Mouse (Mus musculus): ENCODE measurements around the gene Hfe2.

Hfe2 gene

GRCm38 (mm10) chr3:96532050-96532449, 7.1 kb downstream of the Hfe2 start:
- no peak for DNase-seq

DNA sequence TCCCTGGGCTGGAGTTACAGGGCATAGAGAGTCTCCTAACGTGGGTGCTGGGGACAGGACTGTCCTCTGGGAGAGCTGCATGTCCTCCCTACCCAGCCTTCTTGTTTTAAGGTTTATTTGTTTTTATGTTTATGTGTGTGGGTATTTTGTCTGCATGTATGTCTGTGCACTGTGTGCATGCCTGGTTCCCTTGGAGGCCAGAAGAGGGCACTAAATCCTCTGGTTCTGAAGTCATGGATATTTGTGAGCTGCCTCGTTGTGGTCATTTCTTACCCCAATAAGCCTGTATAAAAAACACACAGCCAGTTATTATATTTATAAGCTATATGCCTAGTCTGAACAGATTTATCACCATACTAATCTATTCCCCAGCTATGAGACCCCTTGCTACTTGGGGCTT, 9.3 kb downstream of the Hfe2 start:
- no peak for DNase-seq

GRCm38 (mm10) chr3:96539316-96539715, 14.3 kb downstream of the Hfe2 start:
- no peak for DNase-seq

GRCm38 (mm10) chr3:96540740-96541139, 15.8 kb downstream of the Hfe2 start:
- DNase-seq: no peak

GRCm38 (mm10) chr3:96541328-96542078, 16.5 kb downstream of the Hfe2 start:
- no peak for DNase-seq

DNA sequence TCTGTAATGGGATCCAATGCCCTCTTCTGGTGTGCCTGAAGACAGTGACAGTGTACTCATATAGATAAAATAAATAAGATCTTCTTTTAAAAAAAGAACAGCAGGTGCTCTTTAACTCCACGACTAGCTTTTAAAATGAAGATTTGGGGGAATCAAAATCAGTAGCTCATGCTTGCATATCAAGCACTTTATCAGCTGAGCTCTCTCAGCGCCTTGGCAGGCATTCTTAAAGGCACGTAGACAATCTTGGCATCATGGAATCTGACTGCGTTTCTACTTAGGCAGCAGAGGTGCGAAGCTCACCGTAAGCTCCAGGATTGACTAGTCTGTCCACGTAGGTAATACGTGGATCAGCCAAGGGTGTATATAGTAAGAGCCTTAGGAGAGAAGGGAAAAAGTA, 17.6 kb downstream of the Hfe2 start:
- no peak for DNase-seq

DNA sequence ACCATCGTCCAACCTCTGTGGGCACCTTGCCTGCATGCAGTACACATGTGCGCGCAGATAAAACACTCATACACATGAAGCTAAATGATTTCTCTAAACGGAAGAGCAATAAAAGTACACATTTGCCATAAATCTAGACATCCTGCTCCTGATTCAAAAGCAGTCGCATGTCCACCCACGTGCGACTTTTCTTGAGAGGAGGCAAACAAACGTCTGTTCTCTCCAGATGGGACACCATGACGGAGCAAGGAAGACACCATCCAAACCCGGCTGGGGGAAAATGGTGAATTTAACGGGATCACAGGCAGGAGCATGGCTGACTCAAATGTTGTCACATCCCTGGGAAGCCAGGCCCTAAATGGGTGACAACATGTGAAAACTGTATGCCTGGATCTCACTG, 18.4 kb downstream of the Hfe2 start:
- DNase-seq: no peak

DNA sequence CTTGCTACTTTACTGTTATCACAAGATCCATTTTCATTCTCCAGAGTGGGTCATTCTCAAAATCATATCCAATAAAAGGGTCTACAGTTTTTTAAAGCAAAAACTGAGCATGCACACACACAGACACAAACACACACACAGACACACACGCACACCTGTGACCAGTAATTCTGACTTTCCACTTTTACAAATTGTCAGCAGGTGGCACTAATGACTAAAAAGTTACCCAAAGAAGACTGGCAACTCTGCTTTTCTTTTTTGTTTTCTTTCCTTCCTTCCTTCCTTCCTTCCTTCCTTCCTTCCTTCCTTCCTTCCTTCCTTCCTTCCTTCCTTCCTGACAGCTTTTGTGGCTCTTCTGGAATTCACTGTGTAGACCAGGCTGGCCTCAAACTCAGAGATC, 20.6 kb downstream of the Hfe2 start:
- DNase-seq: no peak

- DNase-seq: no peak
These were observed 21.9 kb downstream of the Hfe2 start for GRCm38 (mm10) chr3:96546880-96547279.

DNA sequence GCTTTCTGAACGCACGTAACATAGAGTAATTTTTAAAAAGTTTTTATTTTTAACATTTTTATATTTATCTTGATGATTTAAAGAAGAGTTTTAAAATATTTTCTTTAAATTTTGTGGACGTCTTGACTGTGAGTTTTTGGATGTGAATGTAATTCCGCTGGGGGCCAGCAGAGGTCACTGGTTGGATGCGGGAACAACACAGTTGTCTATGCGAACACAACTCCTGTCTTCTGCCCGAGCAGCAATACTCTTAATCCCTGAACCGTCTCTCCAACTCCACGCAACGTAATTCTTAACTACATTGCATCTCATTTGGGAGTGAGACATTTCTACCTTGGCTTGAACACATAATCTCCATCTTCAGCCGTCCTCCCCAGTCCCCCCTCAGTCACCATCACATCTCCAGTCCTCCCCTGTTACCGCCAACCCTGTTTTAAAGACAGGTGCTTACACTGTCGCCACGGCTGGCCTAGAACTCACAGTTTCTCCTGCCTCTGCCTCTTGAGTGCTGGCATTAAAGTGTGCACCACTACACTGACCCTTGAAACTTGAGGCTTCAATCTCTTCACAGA, 22.5 kb downstream of the Hfe2 start:
- peak; percentile 84 for DNase-seq

DNA sequence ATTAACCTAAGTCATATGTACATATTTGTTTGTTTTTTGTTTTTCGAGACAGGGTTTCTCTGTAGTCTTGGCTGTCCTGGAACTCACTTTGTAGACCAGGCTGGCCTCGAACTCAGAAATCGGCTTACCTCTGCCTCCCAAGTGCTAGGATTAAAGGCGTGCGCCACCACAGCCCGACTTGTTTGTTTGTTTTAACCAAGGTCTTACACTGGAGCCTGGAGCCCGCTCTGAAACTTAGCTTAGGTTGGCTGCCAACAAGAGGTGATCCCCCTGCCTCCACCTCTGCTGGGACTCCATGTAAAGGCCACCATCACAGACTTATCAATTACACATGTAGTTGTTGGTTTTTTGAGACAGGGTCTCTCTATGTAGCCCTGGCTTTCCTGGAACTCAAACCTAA, 23.9 kb downstream of the Hfe2 start:
- no peak for DNase-seq

GRCm38 (mm10) chr3:96549346-96549745, 24.4 kb downstream of the Hfe2 start:
- DNase-seq: no peak

DNA sequence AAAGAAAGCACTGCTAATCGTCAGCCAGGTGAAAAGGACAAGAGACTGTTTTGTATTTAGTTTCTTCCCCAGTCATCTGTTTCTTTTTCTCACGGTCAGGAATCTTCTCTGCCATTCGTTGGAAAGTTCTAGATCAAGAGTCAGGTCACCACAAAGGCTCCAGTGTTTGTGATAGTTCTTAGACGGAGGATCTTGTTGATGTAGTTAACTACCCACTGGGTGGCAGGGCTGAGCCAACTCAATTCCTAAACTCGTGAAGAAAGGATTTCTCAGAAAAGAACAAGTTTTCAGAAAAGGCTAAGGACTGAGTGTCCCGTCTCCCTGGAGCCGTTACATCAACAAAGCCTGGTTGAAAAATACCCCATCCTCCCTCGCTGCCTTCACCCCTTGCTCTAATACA, 26.2 kb downstream of the Hfe2 start:
- peak; percentile 84 for DNase-seq

- DNase-seq: no peak
These were observed 26.9 kb downstream of the Hfe2 start for GRCm38 (mm10) chr3:96551890-96552289.

GRCm38 (mm10) chr3:96553601-96554000, 28.6 kb downstream of the Hfe2 start:
- DNase-seq: no peak

- DNase-seq: no peak
These were observed 29.3 kb downstream of the Hfe2 start for GRCm38 (mm10) chr3:96554251-96554650.

- DNase-seq: peak; percentile 91
These were observed 30.1 kb downstream of the Hfe2 start for GRCm38 (mm10) chr3:96555041-96555596.

DNA sequence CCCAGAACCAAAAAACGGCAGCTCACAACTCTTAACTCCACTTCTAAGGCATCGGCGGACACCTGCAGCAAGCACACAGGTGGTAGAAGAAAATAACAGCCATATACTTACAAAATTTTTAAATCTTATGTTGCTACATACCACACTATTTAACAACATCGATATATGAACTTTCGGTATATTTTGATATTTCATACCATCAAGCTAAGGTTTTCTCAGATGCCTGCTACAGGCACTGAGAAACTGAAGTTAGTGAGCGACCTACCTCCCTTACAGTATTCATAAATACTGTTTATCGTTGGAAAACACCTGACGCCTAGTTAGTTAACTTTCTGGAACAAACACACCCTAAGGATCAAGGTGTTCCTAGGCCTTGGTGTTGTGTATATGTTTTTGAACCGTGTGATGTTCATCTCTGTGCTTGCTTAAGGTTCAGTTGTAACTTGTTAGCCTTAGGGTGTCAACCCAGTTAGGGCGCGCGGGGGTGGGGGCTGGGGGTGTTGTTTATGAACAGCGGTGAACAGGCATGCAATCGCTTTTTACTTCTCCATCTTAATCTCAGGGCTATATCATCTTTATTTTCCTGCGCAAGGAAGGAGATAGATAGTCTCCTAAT, 31.1 kb downstream of the Hfe2 start:
- DNase-seq: no peak

DNA sequence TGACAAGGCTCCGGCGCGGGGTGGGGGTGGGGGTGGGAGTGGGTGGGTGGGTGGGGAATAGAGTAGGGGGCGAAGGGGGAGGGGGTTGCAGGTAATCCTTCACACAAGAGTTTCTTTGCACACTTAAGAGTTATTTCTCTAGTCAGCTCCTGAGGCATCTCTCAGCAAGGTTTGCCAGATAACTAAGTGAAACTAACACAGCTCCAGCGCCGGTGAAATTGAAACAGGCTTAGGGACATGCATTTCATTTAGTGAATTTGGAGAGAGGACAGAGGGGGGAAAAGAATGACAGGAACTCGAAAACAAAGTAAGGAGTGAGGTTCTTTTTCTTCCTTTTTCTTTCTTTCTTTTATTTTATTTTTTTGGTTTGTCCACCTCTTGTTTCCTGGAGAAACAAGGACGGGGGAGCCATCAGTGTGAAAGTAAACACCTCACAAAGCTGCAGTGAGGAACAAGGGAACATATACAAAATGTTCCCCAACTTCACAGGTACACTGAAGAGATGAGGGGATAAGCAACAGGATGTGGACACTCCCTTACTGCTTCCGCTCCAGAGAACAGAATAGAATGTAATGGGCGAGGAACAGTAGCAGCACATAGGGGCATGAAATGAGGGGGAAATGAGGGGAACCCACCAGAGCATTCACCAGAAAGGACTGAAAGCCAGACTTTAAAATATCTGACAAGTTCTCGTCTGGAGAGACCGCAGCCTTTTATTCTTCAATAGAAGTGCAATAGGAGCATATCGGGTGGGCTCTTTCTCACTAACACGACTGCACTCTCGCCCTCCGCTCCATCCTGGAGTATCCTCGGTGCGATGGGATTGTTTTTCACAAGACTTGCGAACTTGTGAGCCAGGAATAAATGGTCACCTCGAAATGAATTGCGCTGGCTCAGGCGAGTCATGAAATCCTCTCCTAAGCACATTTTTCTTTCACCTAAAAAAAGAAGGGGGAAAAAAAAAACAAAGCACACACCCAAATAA, 32.0 kb downstream of the Hfe2 start:
- DNase-seq: no peak

- DNase-seq: peak; percentile 100
These were observed 32.7 kb downstream of the Hfe2 start, which contains the start of gene Txnip for GRCm38 (mm10) chr3:96557694-96558093. TSS of gene Txnip (plus strand) at chr3:96557957.

DNA sequence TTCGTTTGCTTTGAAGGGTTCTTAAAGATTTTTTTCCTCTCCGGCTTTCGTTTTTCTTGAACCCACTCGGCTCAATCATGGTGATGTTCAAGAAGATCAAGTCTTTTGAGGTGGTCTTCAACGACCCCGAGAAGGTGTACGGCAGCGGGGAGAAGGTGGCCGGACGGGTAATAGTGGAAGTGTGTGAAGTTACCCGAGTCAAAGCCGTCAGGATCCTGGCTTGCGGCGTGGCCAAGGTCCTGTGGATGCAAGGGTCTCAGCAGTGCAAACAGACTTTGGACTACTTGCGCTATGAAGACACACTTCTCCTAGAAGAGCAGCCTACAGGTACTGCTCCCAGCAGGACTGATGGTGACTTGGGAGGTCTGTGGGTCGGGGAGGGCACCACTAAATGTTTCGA, 33.2 kb downstream of the Hfe2 start:
- DNase-seq: peak; percentile 56

DNA sequence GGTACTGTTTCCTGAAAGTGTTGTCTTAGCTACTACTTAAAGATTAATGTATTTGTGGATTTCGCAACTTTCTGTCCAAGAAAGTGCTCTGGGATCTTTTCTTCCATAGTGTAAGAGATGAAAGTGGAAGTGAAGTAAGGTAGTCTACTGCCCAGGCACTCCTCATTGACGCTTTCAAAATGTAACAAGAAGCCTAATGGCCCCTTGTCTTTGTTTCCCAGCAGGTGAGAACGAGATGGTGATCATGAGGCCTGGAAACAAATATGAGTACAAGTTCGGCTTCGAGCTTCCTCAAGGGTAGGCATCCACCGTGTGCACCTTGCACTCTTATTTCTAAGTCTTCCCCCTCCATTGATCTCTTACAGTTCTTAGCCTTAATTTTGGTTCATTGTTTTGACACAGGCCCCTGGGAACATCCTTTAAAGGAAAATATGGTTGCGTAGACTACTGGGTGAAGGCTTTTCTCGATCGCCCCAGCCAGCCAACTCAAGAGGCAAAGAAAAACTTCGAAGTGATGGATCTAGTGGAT, 33.8 kb downstream of the Hfe2 start:
- no peak for DNase-seq
